Mouse (Mus musculus) frontal cortex, postnatal 36 days (tissue): ENCODE results near the gene Gpr142.

Experiments
- DNase-seq, 2 experiments: peaks; one replicate each; pipeline ENCODE4 v3.0.0; 2022; ENCODE audit warnings: low spot score in 2 of 2

The Gpr142 gene

DNA sequence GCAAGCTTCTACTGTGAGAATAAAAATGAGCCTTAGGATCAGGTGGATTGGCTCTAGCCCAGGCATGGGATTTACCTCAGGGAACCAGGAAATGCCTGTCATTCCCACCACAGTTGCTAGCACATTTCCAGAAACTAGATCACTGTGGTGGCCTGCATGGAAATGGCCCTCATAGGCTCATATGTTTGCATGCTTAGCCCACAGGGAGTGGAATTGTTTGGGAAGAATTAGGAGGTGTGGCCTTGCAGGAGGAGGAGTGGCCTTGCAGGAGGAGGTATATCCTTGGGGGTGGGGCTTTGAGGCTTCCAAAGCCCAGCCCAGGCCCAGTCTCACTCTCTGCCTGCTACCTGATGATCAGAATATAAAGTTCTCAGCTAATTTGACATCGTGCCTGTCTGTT is 3.2 kb downstream of the Gpr142 start:
- DNase-seq: no peak

DNA sequence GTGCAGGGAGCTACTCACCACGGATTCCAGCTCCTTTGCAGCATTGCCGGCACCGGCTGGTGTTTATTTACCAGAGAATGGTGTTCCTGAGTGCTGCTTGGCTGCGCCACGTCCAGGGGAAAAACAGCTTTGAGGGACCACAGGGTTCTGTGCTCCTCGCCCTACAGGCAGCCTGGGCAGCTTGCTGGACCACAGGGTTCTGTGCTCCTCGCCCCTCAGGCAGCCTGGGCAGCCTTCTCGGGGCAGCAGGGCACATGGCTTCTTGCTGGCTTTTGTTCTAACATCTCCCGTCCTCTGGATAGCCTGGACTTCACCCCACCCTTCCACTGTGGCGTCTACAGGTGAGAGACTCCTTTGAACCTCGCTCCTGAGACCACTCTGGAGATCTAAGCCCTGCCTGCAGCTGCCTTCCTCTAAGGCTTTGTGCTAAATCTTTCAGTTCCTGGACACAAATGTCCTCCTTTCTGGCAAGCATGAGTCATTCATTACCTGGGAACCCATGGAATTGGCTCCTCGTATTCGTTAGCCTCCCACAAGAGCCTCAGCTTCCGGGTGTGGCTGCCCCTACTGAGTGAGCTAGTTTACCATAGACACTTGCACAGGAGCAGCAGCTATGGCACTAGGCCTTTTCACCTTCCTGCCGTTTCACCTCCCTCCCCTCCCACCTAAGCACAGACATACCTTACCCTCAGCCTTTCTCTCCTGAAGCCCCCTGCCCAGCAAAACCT is 4.0 kb downstream of the Gpr142 start:
- no peak for DNase-seq

DNA sequence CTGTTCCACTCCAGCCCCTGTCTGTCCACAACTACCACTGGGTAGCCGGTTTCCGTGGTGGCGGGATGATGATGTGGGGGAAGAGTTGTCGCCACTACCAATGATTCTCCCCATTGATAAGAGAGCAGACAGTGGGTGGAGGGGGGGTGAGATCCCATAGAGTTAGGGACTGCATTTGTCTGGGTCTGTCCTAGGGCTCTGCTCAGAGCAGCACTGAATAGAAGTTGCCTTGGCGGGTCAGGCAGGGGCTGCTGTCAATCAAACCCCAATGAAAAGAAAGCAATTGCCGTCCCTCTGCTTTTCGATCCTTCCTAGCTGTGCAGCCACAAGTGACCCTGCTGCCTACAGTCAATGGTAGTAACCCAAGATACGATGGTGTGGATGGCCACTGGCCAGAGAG is 5.3 kb downstream of the Gpr142 start:
- no peak for DNase-seq

DNA sequence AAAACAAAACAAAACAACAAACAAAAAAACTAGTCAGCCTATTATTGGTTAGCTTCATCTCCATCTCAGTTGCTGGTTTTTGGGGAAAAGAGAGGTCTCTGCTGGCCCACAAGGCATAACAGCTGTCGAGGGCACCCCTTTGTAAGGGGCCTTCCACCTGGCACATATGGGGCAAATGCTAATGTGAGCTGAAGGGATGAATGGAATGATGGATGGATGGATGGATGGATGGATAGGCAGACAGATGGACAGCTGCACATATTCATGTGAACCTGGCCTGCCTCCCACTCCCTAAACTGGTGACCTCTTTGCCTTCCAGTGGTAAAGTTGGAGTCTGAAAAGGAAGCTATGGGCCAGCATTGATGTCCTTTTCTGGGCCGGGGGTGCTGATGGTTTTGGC is 8.3 kb downstream of the Gpr142 start:
- DNase-seq: no peak

DNA sequence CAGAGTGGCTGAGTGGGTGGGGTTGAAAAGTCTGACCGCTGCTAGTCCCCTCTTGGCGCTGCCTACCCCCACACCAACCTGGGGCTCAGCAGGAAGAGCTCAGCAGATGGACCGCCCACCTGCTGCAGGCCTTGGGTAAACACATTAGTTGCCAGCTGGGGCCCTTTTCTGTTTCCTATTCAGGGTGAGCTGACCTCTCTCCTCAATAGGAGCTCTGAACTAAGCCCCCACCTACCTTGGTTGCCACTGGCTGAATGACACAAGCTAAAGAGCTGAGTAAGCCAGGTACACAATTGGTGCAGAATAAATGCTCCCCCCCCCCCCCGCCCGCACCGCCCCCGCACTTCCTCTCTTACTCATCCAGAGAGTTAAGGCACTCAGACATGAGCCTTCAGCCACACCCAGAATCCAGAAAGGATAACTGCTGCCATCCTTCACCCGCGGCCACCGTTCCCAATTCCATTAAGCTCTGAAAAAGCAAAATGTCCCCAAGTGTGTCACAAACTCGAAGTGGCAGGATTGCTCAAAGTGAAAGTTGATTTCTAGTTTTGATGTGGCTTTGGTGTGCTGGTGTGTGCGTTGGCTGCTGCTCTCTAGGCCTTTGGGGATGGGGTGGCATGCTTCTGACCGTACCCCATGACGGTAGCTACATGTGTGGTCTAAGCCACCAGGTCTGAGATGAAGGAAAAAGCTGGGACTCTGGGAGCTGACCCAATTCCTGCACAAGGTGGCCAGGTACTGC is 9.1 kb downstream of the Gpr142 start:
- DNase-seq: no peak

DNA sequence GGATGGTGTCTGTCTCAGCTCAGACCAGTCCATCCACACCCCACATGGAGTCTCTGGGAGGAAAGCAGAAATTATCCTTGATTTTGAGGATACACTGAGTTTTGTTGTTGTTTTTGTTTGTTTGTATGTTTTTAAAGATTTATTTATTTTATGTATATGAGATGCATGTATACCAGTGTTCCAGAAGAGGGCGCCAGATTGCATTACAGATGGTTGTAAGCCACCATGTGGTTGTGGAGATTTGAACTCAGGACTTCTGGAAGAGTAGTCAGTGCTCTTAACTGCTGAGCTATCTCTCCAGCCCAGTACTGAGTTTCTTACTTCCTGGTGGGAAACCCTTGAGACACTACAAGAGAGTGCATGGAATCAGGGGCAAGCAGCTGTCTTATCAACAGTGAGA is 10.6 kb downstream of the Gpr142 start:
- DNase-seq: no peak

DNA sequence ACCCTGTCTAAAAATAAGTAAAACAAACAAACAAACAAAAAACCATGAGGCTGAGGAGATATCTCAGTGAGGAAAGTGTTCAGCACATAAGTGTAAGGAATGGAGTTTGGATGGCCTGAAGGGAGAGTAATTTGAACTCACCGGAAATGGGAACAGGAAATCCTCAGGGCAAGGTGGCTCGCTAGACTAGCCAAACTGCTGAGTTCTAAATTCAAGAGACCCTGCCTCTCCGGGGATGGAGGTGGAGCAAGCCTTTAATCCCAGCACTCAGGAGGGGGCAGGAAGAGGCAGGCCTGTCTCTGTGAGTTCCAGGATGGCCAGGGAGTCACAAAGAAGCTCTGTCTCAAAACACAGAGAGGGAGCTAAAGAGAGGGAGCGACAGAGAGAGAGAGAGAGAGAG is 11.6 kb downstream of the Gpr142 start:
- no peak for DNase-seq

DNA sequence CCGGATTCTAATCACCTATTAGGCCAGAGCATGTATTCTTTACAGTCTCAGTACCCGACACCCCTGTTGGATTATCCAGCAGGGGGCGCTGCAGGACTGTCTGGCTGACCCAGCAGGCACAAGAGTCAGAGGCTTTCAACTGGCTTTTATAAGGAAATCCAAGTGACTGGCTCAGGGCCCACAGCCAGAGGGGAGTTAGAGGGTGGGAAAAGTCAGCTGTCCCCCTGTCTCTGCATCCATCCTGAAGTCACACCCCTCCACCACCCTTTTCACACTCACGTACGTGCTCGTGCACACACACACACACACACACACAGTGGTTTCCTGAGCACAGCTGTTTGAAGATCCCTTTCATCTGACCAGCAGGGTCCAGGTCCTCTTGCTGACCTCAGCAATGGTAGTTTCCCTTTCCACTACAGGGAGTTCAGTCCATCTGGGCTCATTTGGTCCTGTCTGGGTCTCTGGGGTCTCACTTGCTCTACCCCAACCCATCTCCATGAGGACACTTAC is 14.1 kb downstream of the Gpr142 start:
- peak; percentile 92 to 93 for DNase-seq

DNA sequence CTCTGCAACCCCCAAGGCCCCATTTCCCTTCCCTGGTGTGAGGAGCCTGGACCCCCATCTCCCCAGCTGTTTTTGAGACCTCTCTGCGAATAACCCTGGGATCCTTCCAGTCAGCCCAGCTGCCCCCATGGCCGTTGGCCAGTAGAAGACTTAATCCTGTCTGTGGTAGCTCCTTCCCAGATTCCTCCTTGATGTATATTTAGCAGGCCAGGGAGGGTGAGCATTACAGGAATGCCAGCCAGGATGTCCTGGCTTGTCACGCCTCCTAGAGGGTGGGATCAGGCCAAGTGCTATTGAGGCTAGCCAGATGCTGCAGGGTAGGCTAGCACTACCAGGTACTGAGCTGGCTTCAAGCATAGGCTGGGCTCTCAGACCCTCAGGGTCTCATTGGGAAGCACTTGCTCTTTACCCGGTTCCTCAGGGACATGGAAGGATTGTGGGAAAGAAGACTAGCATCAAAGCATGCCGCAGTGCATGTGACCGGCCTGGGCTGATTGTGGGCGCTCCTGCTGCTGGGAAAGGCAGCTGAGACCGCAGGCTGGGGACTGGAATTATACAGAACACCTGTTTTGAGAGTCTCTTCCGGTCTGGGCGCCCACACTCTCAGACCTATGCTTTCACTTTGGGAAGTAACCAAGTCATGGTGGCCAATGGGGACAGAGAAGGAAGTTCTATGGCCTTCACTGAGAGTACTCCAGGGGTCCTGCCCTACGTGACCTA is 16.3 kb downstream of the Gpr142 start:
- no peak for DNase-seq

DNA sequence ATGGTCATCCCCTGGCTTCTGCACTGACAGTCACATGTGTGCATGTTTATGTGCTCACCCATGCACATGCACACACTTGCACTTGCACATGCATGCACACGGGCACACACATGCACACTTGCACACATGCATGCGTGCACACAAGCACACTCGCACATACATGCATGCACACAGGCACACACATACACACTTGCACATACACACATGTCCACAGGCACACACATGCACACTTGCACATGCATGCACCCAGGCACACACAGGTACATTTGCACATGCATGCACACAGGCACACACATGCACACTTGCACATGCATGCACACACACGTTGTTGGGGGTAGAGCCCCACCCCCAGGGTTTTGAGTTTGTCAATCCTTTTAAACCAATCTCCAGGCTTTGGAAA is 18.2 kb downstream of the Gpr142 start:
- no peak for DNase-seq

DNA sequence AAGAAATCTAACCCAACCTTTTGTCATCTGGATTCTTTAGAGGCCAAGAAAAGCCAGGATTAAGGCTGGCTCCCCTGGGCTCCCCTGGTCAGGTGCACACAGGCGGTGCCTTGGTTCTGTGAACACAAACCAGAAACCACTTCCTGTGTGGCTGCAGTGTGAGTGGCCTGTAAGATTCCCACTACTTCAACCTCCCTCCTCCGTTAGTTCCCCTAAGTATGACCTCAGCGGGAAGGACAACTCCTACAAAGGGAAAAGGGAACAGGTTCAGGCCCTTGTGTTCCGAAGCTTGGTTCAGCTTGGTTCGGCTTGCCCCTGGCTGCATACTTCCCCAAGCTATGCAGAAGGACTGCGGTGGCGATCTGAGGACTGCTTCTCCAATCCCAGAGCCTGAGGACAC is 19.5 kb downstream of the Gpr142 start:
- no peak for DNase-seq

DNA sequence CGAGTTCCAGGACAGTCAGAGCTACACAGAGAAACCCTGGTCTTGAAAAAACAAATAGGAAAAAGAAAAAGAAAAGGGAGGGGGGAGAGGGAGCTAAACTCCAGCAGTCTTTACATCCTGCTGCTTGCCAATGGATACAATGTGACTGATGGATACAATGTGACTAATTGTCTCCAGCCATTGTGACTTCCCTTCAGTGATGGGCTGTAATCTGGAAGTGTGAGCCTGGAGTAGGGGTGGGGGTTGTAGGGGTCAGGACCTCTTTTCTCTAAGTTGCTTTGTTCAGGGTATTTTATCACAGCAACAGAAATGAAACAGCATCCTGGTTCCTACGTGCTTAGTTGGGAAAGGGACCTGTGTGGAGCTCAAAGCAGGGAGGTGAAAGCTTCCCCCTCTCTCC is 20.4 kb downstream of the Gpr142 start:
- no peak for DNase-seq

DNA sequence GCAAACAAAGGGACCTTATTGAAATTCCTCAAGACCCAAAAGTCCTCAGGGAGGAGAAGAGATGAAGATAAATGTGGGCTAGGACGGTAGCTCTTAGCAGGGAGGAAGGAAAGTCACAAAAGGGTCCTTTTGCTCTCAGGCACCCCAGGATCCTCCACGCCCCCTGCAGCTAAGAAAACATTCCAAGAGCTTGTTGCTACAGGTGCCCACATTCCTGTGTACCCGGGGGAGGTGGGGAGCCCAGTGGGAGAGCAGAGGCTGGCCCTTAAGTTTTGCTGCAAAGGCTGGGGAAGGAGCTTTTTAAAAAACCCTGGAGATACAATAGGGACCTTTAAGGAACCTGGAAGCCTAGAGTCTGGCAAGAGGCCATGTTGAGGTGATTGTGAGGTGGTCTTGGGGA is 21.7 kb downstream of the Gpr142 start:
- no peak for DNase-seq

DNA sequence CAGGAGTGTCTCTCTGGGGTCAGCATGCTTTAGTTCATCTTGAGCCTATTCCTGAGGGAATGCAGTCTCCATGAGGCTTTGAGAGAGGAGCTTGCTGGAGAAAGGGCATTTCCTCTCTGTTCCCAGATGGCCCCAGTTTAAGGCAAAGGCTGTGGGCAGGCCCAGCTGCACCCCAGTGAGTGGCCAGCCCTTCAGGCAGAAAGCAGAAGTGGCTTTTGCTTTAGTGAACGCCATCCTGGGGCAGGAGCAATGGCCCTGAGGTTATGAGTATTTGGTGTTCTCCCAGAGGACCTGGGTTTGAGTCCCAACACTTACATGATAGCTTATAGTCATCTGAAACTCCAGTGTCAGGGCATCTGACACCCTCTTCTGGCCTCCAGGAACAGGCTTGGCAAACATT is 22.6 kb downstream of the Gpr142 start:
- no peak for DNase-seq

DNA sequence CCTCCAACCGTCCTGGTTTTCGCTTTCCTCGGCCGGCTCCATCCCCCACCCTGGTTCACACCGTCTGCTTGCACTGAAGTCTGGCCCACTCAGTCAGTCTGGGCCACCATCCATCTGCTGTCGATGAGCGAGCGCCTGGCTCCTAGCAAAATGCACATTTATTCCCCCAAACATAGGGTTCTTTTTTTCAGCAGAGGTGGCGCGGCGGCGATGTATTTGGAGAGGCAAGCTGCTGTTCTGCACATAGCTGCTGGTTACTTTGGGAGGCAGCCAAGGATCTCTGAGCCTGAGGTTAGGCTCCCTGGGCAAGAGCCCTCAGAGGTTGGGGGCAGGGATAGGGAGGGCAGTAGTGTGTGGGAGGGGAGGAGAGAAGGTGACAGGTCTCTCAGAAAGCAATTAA is 24.0 kb downstream of the Gpr142 start:
- DNase-seq: peak; percentile 87 to 92

DNA sequence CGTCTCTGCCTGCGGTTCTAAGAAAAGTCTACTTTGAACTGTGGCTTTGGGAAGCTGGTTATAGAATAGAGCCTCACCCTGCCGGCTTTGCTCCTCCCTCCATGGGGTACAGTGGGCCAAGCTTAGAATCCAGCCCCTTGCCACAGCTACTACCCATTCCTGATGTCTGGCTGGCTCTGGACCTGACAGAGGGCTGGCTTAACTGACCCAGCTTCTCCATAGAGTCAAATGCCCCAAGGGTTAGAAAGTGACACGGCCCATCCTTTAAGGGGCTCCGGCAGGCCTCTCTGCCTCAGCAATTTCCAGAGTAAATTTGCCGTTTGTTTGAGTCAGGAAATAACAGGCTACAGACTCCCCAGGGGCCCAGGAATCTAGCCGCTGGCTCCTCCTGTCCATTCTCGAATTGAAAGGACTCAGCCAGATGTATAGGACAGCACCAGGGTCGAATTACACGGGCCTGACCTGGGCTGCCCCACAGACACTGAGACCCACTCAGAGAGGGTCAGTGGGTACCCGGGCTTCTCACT is 24.5 kb downstream of the Gpr142 start:
- no peak for DNase-seq

DNA sequence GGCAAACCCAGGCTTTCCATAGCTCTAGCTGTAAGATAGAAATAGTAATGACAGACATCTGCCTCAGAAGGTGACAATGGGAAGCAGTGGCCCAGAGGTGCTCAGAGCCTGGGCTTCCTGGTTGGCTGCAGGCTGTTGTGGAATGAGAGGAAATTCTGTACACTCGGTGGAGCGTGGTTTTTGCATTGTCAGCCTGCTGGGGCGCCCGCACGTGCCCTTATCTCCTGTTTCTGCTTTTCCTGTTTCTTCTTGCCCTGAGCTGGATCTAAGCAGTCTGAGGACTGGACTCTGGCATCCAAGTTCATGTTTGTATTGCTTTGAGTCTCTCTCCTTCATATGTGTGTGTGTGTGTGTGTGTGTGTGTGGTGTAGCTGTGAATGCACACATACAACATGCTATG is 28.0 kb downstream of the Gpr142 start:
- no peak for DNase-seq

DNA sequence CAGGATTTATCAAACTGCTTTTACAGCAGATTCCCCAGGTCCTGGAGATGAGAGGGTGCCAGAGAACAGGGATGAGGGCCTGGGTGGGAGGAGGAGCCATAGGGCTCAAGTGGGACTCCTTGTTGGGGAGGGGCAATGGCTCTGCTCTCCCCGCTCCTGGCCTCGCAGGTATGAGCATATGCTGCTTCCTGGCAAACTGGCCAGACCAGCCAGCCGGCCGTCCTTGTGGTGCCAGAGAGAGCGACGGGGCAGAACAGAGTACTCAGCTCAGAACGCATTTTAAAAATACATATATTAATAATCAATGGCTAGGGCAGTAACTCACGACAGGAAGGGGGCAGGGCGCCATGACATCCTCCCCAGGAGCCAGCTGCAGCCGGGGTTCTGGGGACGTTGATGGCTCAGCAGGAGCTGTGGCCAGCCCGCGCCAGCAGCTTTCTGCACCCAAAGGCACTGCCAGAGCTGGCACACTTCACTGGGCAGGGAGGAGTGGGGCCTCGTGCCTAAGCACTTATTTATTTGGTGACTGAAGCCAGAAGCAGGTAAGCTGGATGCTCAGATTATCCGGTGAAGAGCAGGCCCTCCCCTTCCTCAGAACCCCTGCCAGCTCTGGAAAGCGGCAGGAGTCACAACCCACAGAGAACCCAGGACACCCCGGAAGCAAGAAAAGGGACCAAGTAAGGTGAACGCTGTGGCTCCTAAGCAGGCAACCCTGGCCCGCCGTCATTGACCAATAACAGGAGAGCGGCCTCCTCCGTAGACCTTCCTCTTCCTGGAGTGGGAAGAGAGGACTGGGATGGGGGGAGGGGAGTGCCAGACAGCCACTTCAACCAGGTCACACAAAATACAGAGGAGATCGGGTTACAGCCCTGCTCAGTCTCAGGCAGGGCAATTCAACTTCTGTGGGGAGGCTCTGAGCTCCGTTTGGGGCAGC is 31.0 kb downstream of the Gpr142 start:
- DNase-seq: no peak

DNA sequence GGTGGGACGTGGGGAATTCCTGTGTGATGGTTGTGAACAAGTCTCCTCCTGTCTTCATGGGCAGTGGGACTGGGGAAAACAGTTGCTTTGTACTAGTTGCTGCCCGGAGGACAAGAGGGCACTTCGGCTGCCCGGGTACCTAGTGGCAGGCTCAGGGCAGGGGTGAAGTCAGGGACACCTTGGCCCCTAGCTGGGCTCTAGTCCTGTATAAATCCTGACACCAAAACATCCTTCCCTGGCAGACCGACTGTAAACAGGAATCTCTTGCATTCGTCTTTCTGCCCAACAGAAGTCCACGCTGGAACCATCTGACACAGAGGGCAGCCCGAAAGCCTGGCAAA is 31.7 kb downstream of the Gpr142 start:
- DNase-seq: no peak

DNA sequence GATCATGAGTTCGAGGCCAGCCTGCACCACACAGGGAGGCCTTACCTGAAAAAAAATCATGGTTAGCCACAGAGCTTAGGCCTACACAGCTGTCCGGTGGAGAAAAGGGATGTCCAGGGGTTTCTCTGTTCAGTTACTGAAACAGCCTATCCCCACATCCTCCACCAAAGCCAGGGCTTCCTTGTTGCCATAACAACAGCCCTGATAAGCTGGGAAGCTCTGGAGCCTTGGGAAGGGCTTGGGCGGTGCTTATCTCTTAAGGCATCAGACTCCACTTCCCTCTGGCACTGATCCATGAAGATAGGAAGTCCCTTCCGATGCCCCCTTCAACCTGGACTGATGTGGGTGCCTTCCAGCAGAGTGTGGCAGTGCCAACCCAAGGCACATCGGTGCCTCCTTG is 34.4 kb downstream of the Gpr142 start:
- no peak for DNase-seq

DNA sequence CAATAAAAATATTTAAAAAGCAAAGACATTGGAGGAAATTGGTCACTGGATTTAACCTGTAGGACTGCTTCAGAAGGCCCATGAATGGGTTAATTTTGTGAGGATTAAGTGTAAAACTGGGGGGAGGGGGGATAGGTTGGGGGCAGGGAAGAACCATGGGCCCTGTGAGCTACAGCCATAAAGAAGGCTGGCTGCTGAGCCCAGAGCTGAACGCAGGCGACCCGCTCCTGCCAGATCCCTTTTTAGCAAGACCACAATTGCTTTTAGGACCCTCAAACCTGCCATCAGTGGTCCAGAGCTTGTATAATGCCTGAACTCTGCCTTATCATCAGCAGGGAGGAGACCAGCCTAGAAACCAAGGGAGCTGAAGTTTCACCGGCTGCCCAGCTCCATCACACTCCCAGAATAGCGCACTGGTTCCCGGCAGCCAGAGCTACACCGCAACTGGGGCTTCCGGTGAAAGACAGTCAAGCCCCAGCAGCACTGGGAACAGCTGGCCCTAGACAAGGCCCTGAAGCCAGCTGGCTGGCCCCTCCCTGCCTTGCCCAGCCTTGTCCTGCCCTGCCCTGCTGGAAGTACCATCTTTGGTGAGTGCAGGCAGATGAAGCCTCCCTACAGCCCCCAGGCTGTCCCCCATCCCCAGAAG is 45.2 kb downstream of the Gpr142 start:
- no peak for DNase-seq
